Mouse (Mus musculus) left cerebral cortex, postnatal 4 days (tissue): Measurements from ENCODE around the gene Cnn3. TPM values are rescaled to one million over a fixed set of nuclear protein-coding genes. Genes with fewer than 3 reads are reported as not detected.

Experiments
- DNase-seq: peaks from one replicate; pipeline ENCODE4 v3.0.0-alpha.2; 2022
- intact Hi-C: fragments of 180-260 bp; cut with DNase I; formaldehyde crosslinking; loops from one replicate; pipeline ENCODE4 v1.15.1; 2025
- total RNA-seq, 2 experiments: library from RNA; stranded (reverse); gene quantifications; 2 replicates each; pipeline ENCODE4 v1.2.3; 2021

The Cnn3 gene
- total RNA-seq, 2 experiments from 2014 or later = 101 to 110 TPM

- no peak for DNase-seq
- intact Hi-C loops = no loop called here
Observed at GRCm38 (mm10) chr3:121483266-121484161, 57.2 kb downstream of the Cnn3 start.

GRCm38 (mm10) chr3:121485201-121485600, 58.9 kb downstream of the Cnn3 start:
- no peak for DNase-seq
- intact Hi-C loops = no loop called here

GRCm38 (mm10) chr3:121489462-121490118, 63.3 kb downstream of the Cnn3 start:
- peak; percentile 12 for DNase-seq
- intact Hi-C loops = no loop called here

GRCm38 (mm10) chr3:121490941-121491340, 64.6 kb downstream of the Cnn3 start:
- DNase-seq = no peak
- intact Hi-C loops = no loop called here

GRCm38 (mm10) chr3:121492026-121492425, 65.7 kb downstream of the Cnn3 start:
- DNase-seq = no peak
- intact Hi-C loops = no loop called here

GRCm38 (mm10) chr3:121493997-121494421, 67.7 kb downstream of the Cnn3 start:
- DNase-seq = no peak
- intact Hi-C loops = no loop called here

GRCm38 (mm10) chr3:121500225-121500624, 73.9 kb downstream of the Cnn3 start:
- intact Hi-C loops = no loop called here
- peak; percentile 77 for DNase-seq

GRCm38 (mm10) chr3:121500734-121501133, 74.4 kb downstream of the Cnn3 start:
- intact Hi-C loops = no loop called here
- DNase-seq = no peak

GRCm38 (mm10) chr3:121504927-121505487, 78.7 kb downstream of the Cnn3 start:
- intact Hi-C loops = no loop called here
- DNase-seq = no peak

- intact Hi-C loops = no loop called here
Observed at GRCm38 (mm10) chr3:121506175-121506574, 79.9 kb downstream of the Cnn3 start.

GRCm38 (mm10) chr3:121506756-121507155, 80.5 kb downstream of the Cnn3 start:
- DNase-seq = no peak
- intact Hi-C loops = no loop called here

More at GRCm38 (mm10) chr3:121506175-121506574, 79.9 kb downstream of the Cnn3 start:
- DNase-seq = peak; percentile 9

- DNase-seq = no peak
- intact Hi-C loops = no loop called here
Observed at GRCm38 (mm10) chr3:121507678-121508077, 81.4 kb downstream of the Cnn3 start.

Other genes with a start within 250 kb of the Cnn3 start
- 10 to 100 TPM; 17.2 to 19.2 TPM for gene Tmem56, start 143.4 kb upstream of the Cnn3 start, total RNA-seq
- 10 to 100 TPM; 17.9 to 22.0 TPM for gene Alg14, start 134.7 kb upstream of the Cnn3 start, total RNA-seq
- under 1 TPM in 1 of 2 experiments, not detected in 1; 0.18 TPM for gene Slc44a3, start 105.9 kb downstream of the Cnn3 start, total RNA-seq
- not detected for gene 4930432M17Rik, start 244.3 kb downstream of the Cnn3 start, total RNA-seq